Mouse (Mus musculus) intestine, embryonic 16.5 days (tissue): ENCODE results near the gene Usp4. TPM values are rescaled to one million over a fixed set of nuclear protein-coding genes. Genes with fewer than 3 reads are reported as not detected.
"Not testable (repeated sequence)": the region's sequence is repeated elsewhere in the genome, so short reads cannot be mapped to it uniquely, and the experiment has no call there.

Experiments
- ATAC-seq: fragments of 200-750 bp; cut with Nextera tagmentation; 2 replicates; pipeline ENCODE4 v1.8.0; 2017; ENCODE audit warnings: moderate TSS enrichment, moderate library complexity
- H3K27ac ChIP-seq: fragments of 300-500 bp; sonication (generic); 2 replicates; pipeline ENCODE4 v1.5.1; 2014; ENCODE audit warnings: mild to moderate bottlenecking, low read length
- H3K27me3 ChIP-seq: fragments of 300-500 bp; sonication (generic); replicated peaks from 2 replicates; pipeline ENCODE4 v1.6.1; 2014; ENCODE audit warnings: low read length, control low read depth, mixed read lengths; ENCODE audit not compliant: control insufficient read depth, insufficient read depth
- H3K36me3 ChIP-seq: fragments of 300-500 bp; sonication (generic); 2 replicates; pipeline ENCODE4 v1.6.1; 2014; ENCODE audit warnings: low read length, control low read depth; ENCODE audit not compliant: control insufficient read depth, insufficient read depth
- H3K4me1 ChIP-seq: fragments of 300-500 bp; sonication (generic); 2 replicates; pipeline ENCODE4 v1.6.1; 2014; ENCODE audit warnings: low read length, control low read depth, mixed read lengths; ENCODE audit not compliant: control insufficient read depth, insufficient read depth
- H3K4me2 ChIP-seq: fragments of 300-500 bp; sonication (generic); 2 replicates; pipeline ENCODE4 v1.6.1; 2014; ENCODE audit warnings: low read depth, low read length, control low read depth
- H3K4me3 ChIP-seq: fragments of 300-500 bp; sonication (generic); 2 replicates; pipeline ENCODE4 v1.5.1; 2014; ENCODE audit warnings: mild to moderate bottlenecking, low read length
- H3K9ac ChIP-seq: fragments of 300-500 bp; sonication (generic); 2 replicates; pipeline ENCODE4 v1.6.1; 2014; ENCODE audit warnings: low read depth, low read length
- H3K9me3 ChIP-seq: fragments of 300-500 bp; sonication (generic); 2 replicates; pipeline ENCODE4 v1.6.1; 2016; ENCODE audit warnings: low read length, control low read depth; ENCODE audit not compliant: control insufficient read depth
- WGBS: fragments of 180-500 bp; shearing (Covaris S2); extraction: QIAGEN DNeasy Blood & Tissue Kit; methylation state at CpG from one replicate; pipeline ENCODE4 v1.1.7; 2014; 5-methylcytosine and 5-hydroxymethylcytosine counted together
- polyA plus RNA-seq: library from polyadenylated mRNA; unstranded; fragments of >200 nt; fragmentation: Nextera tagmentation; extraction: Ambion mirVana; gene quantifications from 2 replicates; pipeline ENCODE4 v1.2.1, GENCODE M21; 2015

The Usp4 gene
- polyA plus RNA-seq, 1 experiment from 2014 or later: 92.1 TPM

GRCm38 (mm10) chr9:108317572-108317971 lies 30.1 kb upstream of the Usp4 start:
- WGBS: 93% methylated on average over 3 of the region's 3 CpGs
- H3K36me3 ChIP-seq: peaks cover 3% of the 10 kb centered on the region; the same call in 1 of the 2 replicates

GRCm38 (mm10) chr9:108318462-108318861 lies 29.2 kb upstream of the Usp4 start:
- Histone ChIP-seq H3K4me2 (no peak overlapping the region), H3K27ac (no peak overlapping the region), H3K4me1 (no peaks in the 10 kb centered on the region), H3K9ac (no peak overlapping the region), H3K27me3 (no peaks in the 10 kb centered on the region), H3K36me3 (peaks cover 3% of the 10 kb centered on the region; the same call in 1 of the 2 replicates), H3K9me3 (no peaks in the 10 kb centered on the region), H3K4me3 (no peak overlapping the region)
- 79% methylated on average over 2 of the region's 2 CpGs for WGBS
- no peak for ATAC-seq

More at GRCm38 (mm10) chr9:108317572-108317971, 30.1 kb upstream of the Usp4 start:
- ATAC-seq: no peak
- H3K4me2 ChIP-seq: no peak overlapping the region
- no peak overlapping the region for H3K9ac ChIP-seq
- H3K4me1 ChIP-seq: no peaks in the 10 kb centered on the region
- H3K27me3 ChIP-seq: no peaks in the 10 kb centered on the region
- no peaks in the 10 kb centered on the region for H3K9me3 ChIP-seq
- no peak overlapping the region for H3K27ac ChIP-seq
- H3K4me3 ChIP-seq: no peak overlapping the region

GRCm38 (mm10) chr9:108322054-108322453 lies 25.6 kb upstream of the Usp4 start:
- H3K4me2 ChIP-seq, H3K4me1 ChIP-seq, H3K27me3 ChIP-seq, H3K27ac ChIP-seq, H3K36me3 ChIP-seq, H3K4me3 ChIP-seq, ATAC-seq, H3K9ac ChIP-seq, H3K9me3 ChIP-seq: not testable (repeated sequence)
- 90% methylated on average over 7 of the region's 7 CpGs for WGBS

GRCm38 (mm10) chr9:108324784-108325183 lies 22.9 kb upstream of the Usp4 start:
- no peak overlapping the region for H3K4me2 ChIP-seq
- no peak for ATAC-seq
- H3K36me3 ChIP-seq: peaks cover 6% of the 10 kb centered on the region; the same call in 1 of the 2 replicates
- H3K27me3 ChIP-seq: no peaks in the 10 kb centered on the region
- no peak overlapping the region for H3K9ac ChIP-seq
- no peaks in the 10 kb centered on the region for H3K4me1 ChIP-seq
- no peaks in the 10 kb centered on the region for H3K9me3 ChIP-seq
- H3K4me3 ChIP-seq: no peak overlapping the region
- WGBS: 91% methylated on average over 1 of the region's 1 CpGs
- no peak overlapping the region for H3K27ac ChIP-seq

- no peak overlapping the region for H3K27ac ChIP-seq
- no peak overlapping the region for H3K9ac ChIP-seq
- WGBS: 96% methylated on average over 2 of the region's 2 CpGs
- H3K36me3 ChIP-seq: peaks cover 8% of the 10 kb centered on the region; the same call in 1 of the 2 replicates
- no peak overlapping the region for H3K4me3 ChIP-seq
- no peaks in the 10 kb centered on the region for H3K27me3 ChIP-seq
- no peaks in the 10 kb centered on the region for H3K4me1 ChIP-seq
- no peak overlapping the region for H3K4me2 ChIP-seq
- no peaks in the 10 kb centered on the region for H3K9me3 ChIP-seq
- ATAC-seq: no peak
These were observed 21.8 kb upstream of the Usp4 start for GRCm38 (mm10) chr9:108325811-108326210.

GRCm38 (mm10) chr9:108337848-108338550 lies 9.7 kb upstream of the Usp4 start:
- H3K4me3 ChIP-seq: no peak overlapping the region
- no peaks in the 10 kb centered on the region for H3K27me3 ChIP-seq
- H3K36me3 ChIP-seq: peaks cover 4% of the 10 kb centered on the region; the same call in 1 of the 2 replicates
- peak overlapping the region; percentile 98 for H3K27ac ChIP-seq
- peaks cover 26% of the 10 kb centered on the region for H3K4me1 ChIP-seq
- H3K4me2 ChIP-seq: peak overlapping the region; percentile 74; the same call in 1 of the 2 replicates
- 74% methylated on average over 10 of the region's 10 CpGs for WGBS
- no peaks in the 10 kb centered on the region for H3K9me3 ChIP-seq
- ATAC-seq: no peak
- no peak overlapping the region for H3K9ac ChIP-seq

GRCm38 (mm10) chr9:108338551-108338885 lies 9.1 kb upstream of the Usp4 start:
- Histone ChIP-seq H3K4me3 (peak overlapping the region; percentile 82), H3K36me3 (peaks cover 1% of the 10 kb centered on the region; the same call in 1 of the 2 replicates), H3K27me3 (no peaks in the 10 kb centered on the region), H3K9ac (peak overlapping the region; percentile 95; the same call in 1 of the 2 replicates), H3K9me3 (no peaks in the 10 kb centered on the region), H3K4me2 (peak overlapping the region; percentile 74), H3K4me1 (peaks cover 30% of the 10 kb centered on the region), H3K27ac (peak overlapping the region; percentile 98)
- 23% methylated on average over 6 of the region's 6 CpGs for WGBS
- no peak for ATAC-seq

GRCm38 (mm10) chr9:108338886-108339781 lies 8.5 kb upstream of the Usp4 start, which contains the start of gene Gpx1:
TSS of gene Gpx1 (plus strand) at chr9:108338903.
- ATAC-seq: peak; percentile 96
- Histone ChIP-seq H3K27me3 (no peaks in the 10 kb centered on the region), H3K9me3 (no peaks in the 10 kb centered on the region), H3K4me2 (peak within 1 kb of the TSS; percentile 74), H3K27ac (peak within 1 kb of the TSS; percentile 98), H3K4me1 (peaks cover 30% of the 10 kb centered on the region), H3K9ac (peak within 1 kb of the TSS; percentile 95), H3K4me3 (peak within 1 kb of the TSS; percentile 82), H3K36me3 (no peaks in the 10 kb centered on the region)
- under 1% methylated on average over 49 of the region's 49 CpGs for WGBS

GRCm38 (mm10) chr9:108339886-108340257 lies 7.8 kb upstream of the Usp4 start:
- peak overlapping the region; percentile 95 for H3K9ac ChIP-seq

More at GRCm38 (mm10) chr9:108339886-108340257, 7.8 kb upstream of the Usp4 start:
- 10% methylated on average over 20 of the region's 20 CpGs for WGBS
- Histone ChIP-seq H3K27ac (peak overlapping the region; percentile 98), H3K4me3 (peak overlapping the region; percentile 82), H3K36me3 (no peaks in the 10 kb centered on the region), H3K9me3 (no peaks in the 10 kb centered on the region), H3K27me3 (no peaks in the 10 kb centered on the region), H3K4me1 (peaks cover 30% of the 10 kb centered on the region), H3K4me2 (peak overlapping the region; percentile 74)
- no peak for ATAC-seq
